Mouse (Mus musculus): Measurements from ENCODE around the gene Gm9507.
"Not testable (repeated sequence)": the region's sequence is repeated elsewhere in the genome, so short reads cannot be mapped to it uniquely, and the experiment has no call there.

Gm9507 gene

GRCm38 (mm10) chr10:77771225-77771624 lies 40.4 kb downstream of the Gm9507 start, which contains the start of gene Gm3238:
Gene Gm3238 (minus strand): TSS chr10:77771325.
- not testable (repeated sequence) for DNase-seq

GRCm38 (mm10) chr10:77769727-77770126 lies 41.9 kb downstream of the Gm9507 start:
- DNase-seq, result no peak
